Mouse (Mus musculus): ENCODE measurements around the gene Ivd.

- TF ChIP-seq CTCF (IDR thresholded peaks at IDR 0.05; ENCODE audit: low read depth) (no peak), EP300 (IDR thresholded peaks at IDR 0.05; ENCODE audit: low read depth) (peak; percentile 65; the same call in 1 of the 2 replicates)
Measured at GRCm38 (mm10) chr2:118861454-118862339, at the start of gene Ivd.

All from liver, postnatal 0 days (tissue).